Mouse (Mus musculus): ENCODE data around the gene Hmga2. TPM values are rescaled to one million over a fixed set of nuclear protein-coding genes. Genes with fewer than 3 reads are reported as not detected.
A peak's percentile ranks its signal among the peaks of the same experiment; 100 is the strongest.

Hmga2 gene
- polyA plus RNA-seq, 1 experiment from 2014 or later = 59.2 TPM

DNA sequence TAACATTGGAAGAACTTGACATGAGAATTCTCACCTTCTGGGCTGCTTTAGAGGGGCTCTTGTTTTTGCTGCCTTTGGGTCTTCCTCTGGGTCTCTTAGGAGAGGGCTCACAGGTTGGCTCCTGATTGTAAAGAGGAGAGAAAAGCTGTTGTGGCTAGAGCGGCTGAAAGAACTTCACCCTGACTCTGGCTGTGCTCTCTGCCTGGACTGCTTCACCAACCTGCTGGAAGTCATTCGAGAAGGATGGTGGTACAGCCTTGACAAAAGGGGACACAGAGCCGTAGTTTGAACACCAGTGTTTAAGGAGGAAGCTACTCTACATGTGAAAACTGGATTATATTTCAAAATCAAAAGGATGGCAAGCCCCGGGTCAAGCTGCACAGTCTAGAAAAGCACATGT lies 3.1 kb downstream of the Hmga2 start:
- Histone ChIP-seq H3K36me3 (peaks cover 24% of the 10 kb centered on the region), H3K4me3 (peak overlapping the region; percentile 91), H3K4me1 (peaks cover 15% of the 10 kb centered on the region; the same call in 1 of the 2 replicates), H3K9ac (peak overlapping the region; percentile 99), H3K4me2 (peak overlapping the region; percentile 81), H3K27me3 (no peaks in the 10 kb centered on the region), H3K27ac (peak overlapping the region; percentile 39; the same call in 1 of the 2 replicates), H3K9me3 (no peaks in the 10 kb centered on the region)
- no peak for ATAC-seq (ENCODE audit: insufficient number of reproducible peaks, insufficient read depth, low FRiP score, low TSS enrichment, low read depth)
- 14% methylated on average over 4 of the region's 4 CpGs for WGBS

DNA sequence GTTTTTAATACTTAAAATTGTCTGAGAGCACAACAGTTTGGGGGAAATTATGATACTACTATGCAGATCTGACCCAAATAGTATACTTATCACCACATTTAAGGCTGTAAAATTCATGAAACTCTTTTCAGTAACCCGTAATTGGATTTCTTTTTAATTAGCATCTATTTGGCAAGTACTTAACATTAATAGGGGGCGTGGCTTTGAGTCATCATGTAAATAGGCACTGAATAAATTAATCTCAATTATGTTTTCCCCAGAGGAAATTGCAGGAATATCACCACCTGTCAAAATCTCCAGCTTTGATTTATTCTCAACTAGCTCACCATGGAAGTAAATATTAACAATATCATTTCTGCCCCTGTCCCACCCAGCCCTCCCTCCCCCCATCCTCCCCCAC lies 3.7 kb downstream of the Hmga2 start:
- Histone ChIP-seq H3K4me2 (peak overlapping the region; percentile 81), H3K4me1 (peaks cover 14% of the 10 kb centered on the region; the same call in 1 of the 2 replicates), H3K27ac (no peak overlapping the region), H3K36me3 (peaks cover 27% of the 10 kb centered on the region), H3K27me3 (no peaks in the 10 kb centered on the region), H3K4me3 (peak overlapping the region; percentile 91; the same call in 1 of the 2 replicates), H3K9ac (no peak overlapping the region), H3K9me3 (no peaks in the 10 kb centered on the region)
- ATAC-seq (ENCODE audit: insufficient number of reproducible peaks, insufficient read depth, low FRiP score, low TSS enrichment, low read depth) = no peak
- 73% methylated on average over 2 of the region's 2 CpGs for WGBS

DNA sequence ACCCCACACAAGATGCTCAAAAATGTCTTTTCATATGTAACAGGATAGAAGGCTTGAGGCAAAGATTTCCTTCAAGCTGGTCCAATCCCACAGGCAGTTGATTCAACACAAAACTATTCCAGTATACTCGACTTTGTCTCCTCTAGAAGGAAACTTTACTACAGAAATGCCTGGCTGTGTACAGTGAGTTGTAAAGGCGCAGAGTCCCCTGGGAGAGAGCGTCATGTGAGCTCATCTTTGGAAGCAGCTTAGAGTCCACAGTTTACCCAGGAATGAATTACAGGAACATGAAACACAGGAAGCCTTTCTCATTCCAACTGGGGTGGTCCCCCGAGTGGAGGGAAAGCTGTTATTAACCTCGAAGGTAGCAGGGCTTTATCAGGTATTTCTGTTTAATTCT lies 11.1 kb downstream of the Hmga2 start:
- H3K4me3 ChIP-seq = no peak overlapping the region
- H3K9ac ChIP-seq = no peak overlapping the region
- no peak overlapping the region for H3K27ac ChIP-seq
- no peaks in the 10 kb centered on the region for H3K27me3 ChIP-seq
- 70% methylated on average over 5 of the region's 5 CpGs for WGBS
- no peak overlapping the region for H3K4me2 ChIP-seq
- no peak for ATAC-seq (ENCODE audit: insufficient number of reproducible peaks, insufficient read depth, low FRiP score, low TSS enrichment, low read depth)
- H3K36me3 ChIP-seq = peaks cover 56% of the 10 kb centered on the region
- H3K9me3 ChIP-seq = no peaks in the 10 kb centered on the region
- peaks cover 32% of the 10 kb centered on the region for H3K4me1 ChIP-seq

DNA sequence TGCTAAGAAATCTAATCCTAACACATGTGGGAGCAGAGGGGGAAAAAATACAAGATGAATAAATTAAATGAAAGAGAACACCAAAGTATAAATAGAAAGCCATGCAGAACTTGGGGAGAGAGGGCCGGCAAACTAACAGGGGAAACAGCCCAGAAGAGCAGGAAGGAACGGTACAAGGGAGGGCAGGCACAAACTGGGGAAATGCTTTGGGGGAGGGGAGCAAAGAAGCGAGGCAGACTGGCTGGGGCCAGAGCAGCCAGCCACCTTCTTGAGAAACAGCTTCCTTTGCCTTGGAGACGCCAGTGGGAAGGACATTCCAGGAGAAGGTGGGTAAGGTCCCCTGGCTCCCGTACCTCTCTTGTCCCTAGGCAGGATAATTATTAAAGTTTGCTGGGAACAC lies 14.5 kb downstream of the Hmga2 start:
- Histone ChIP-seq H3K27me3 (no peaks in the 10 kb centered on the region), H3K4me2 (peak overlapping the region; percentile 40), H3K4me3 (no peak overlapping the region), H3K36me3 (peaks cover 50% of the 10 kb centered on the region), H3K9me3 (no peaks in the 10 kb centered on the region), H3K4me1 (peaks cover 28% of the 10 kb centered on the region), H3K27ac (peak overlapping the region; percentile 73), H3K9ac (no peak overlapping the region)
- WGBS = 7% methylated on average over 5 of the region's 5 CpGs
- 0 out of 2 replicates have a peak, but pooled peaks have one; percentile 69 for ATAC-seq (ENCODE audit: insufficient number of reproducible peaks, insufficient read depth, low FRiP score, low TSS enrichment, low read depth)

DNA sequence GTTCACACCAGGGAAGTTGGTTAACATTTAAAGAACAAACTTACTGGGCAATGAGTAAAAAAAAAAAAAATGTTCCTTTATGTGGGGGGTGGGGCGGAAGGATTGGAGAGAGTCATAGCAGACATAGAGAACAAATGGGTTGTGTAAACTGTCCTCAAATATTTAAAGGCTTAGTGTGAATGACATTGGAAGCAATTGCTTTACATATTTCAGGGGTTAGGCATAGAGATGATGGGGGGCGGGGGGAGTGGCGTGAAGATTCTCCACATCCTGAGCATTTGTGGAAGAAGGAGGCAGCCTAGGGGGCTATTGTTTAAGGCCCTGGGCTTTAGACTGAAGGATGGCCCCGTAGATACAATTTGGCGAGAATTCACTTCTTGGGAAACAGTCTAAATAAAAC lies 15.0 kb downstream of the Hmga2 start:
- peak overlapping the region; percentile 41 for H3K27ac ChIP-seq
- WGBS = 55% methylated on average over 5 of the region's 5 CpGs
- no peak for ATAC-seq (ENCODE audit: insufficient number of reproducible peaks, insufficient read depth, low FRiP score, low TSS enrichment, low read depth)
- H3K9ac ChIP-seq = no peak overlapping the region
- no peaks in the 10 kb centered on the region for H3K9me3 ChIP-seq
- H3K27me3 ChIP-seq = no peaks in the 10 kb centered on the region
- peaks cover 50% of the 10 kb centered on the region for H3K36me3 ChIP-seq
- H3K4me3 ChIP-seq = no peak overlapping the region
- H3K4me2 ChIP-seq = peak overlapping the region; percentile 40; the same call in 1 of the 2 replicates
- H3K4me1 ChIP-seq = peaks cover 27% of the 10 kb centered on the region

DNA sequence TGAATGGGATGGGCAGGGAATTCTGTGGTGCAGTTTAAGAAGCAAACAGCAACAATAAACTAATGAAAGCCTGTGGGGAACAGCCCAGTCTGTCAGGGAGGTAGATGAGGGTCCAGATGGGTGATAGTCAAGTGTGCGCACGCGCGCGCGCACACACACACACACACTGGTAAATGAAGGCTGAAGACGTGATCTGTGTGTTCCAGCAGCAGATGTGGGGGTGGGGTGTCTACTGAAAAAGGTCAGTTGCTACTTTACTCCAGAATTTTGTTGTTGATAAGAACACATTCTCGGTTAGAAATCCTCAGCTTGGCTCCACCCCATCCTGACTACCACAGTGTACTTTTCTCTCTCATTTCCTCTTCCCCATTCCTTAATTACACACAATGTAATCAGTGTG lies 17.4 kb downstream of the Hmga2 start:
- Histone ChIP-seq H3K9me3 (no peaks in the 10 kb centered on the region), H3K27me3 (no peaks in the 10 kb centered on the region), H3K4me2 (no peak overlapping the region), H3K9ac (no peak overlapping the region), H3K36me3 (peaks cover 51% of the 10 kb centered on the region), H3K4me3 (no peak overlapping the region), H3K27ac (no peak overlapping the region), H3K4me1 (peaks cover 20% of the 10 kb centered on the region)
- 89% methylated on average over 8 of the region's 8 CpGs for WGBS
- no peak for ATAC-seq (ENCODE audit: insufficient number of reproducible peaks, insufficient read depth, low FRiP score, low TSS enrichment, low read depth)

DNA sequence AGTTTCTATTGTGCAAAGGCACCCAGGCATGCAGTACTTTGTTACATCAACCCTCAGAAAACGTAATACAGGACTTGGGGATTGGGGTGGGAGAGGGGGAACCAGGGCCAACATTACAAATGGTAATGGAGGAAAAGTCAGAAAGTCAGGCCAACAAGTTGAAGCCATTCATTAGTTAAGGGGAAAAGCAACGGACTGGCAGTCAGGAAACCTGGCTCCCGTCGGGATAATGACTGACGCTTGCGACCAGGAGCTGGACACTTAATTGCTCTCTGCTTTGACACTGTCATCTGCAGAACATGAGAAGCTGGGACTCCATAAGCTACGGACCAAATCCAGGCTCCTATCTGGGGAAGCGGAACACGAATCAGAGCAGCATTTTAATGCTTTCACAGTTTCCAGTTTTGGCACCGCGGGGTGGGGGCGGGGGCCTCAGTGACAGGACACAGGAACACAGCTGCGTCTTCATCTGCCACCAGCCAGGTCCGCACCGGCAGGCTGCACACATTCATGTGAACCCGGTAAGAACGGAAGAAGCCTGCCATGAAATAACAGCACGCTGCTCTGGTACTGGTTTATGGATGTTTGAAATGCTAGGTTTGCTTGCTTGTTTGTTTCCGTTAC lies 26.5 kb downstream of the Hmga2 start:
- ATAC-seq (ENCODE audit: insufficient number of reproducible peaks, insufficient read depth, low FRiP score, low TSS enrichment, low read depth) = no peak
- Histone ChIP-seq H3K9me3 (no peaks in the 10 kb centered on the region), H3K27ac (no peak overlapping the region), H3K9ac (no peak overlapping the region), H3K4me3 (no peak overlapping the region), H3K4me2 (no peak overlapping the region), H3K4me1 (peaks cover 13% of the 10 kb centered on the region), H3K27me3 (no peaks in the 10 kb centered on the region), H3K36me3 (peaks cover 36% of the 10 kb centered on the region)
- WGBS = 71% methylated on average over 19 of the region's 19 CpGs

DNA sequence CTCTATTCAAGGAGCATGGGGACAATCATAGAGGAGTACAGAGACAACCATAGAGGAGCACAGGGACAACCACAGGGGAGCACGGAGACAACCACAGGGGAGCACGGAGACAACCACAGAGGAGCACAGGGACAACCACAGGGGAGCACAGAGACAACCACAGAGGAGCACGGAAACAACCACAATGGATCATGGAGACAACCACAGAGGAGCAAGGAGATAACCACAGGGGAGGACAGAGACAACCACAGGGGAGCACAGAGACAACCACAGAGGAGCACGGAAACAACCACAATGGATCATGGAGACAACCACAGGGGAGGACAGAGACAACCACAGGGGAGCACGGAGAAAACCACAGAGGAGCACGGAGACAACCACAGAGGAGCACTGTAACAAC lies 29.5 kb downstream of the Hmga2 start:
- H3K36me3 ChIP-seq = peaks cover 26% of the 10 kb centered on the region
- no peak overlapping the region for H3K4me3 ChIP-seq
- WGBS = 90% methylated on average over 6 of the region's 6 CpGs
- H3K9me3 ChIP-seq = no peaks in the 10 kb centered on the region
- H3K4me1 ChIP-seq = peaks cover 19% of the 10 kb centered on the region
- H3K9ac ChIP-seq = no peak overlapping the region
- H3K4me2 ChIP-seq = no peak overlapping the region
- ATAC-seq (ENCODE audit: insufficient number of reproducible peaks, insufficient read depth, low FRiP score, low TSS enrichment, low read depth) = no peak
- H3K27me3 ChIP-seq = no peaks in the 10 kb centered on the region
- H3K27ac ChIP-seq = no peak overlapping the region

DNA sequence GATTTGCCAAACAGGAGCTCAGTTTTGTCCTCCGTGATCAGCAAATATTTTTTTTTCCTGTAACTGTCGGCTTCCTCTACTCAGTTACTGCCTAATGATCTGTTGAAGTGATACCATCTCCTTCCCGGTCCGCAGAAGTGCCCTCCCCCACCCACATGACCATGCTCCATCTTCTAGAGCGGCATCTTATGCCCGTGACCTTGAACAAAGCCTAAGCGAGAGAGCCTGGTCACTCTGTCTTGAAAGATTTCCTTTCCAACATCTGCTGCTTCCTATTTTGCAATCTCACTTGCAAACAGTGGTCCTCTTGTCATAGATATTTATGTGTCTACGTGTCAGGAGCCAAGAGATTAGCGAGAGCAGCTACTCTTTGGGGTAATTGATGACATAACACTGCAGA lies 30.1 kb downstream of the Hmga2 start:
- Histone ChIP-seq H3K36me3 (peaks cover 28% of the 10 kb centered on the region), H3K4me1 (peaks cover 22% of the 10 kb centered on the region), H3K9ac (no peak overlapping the region), H3K27me3 (no peaks in the 10 kb centered on the region), H3K4me3 (no peak overlapping the region), H3K27ac (no peak overlapping the region), H3K9me3 (no peaks in the 10 kb centered on the region), H3K4me2 (no peak overlapping the region)
- ATAC-seq (ENCODE audit: insufficient number of reproducible peaks, insufficient read depth, low FRiP score, low TSS enrichment, low read depth) = no peak
- WGBS = 84% methylated on average over 9 of the region's 9 CpGs

DNA sequence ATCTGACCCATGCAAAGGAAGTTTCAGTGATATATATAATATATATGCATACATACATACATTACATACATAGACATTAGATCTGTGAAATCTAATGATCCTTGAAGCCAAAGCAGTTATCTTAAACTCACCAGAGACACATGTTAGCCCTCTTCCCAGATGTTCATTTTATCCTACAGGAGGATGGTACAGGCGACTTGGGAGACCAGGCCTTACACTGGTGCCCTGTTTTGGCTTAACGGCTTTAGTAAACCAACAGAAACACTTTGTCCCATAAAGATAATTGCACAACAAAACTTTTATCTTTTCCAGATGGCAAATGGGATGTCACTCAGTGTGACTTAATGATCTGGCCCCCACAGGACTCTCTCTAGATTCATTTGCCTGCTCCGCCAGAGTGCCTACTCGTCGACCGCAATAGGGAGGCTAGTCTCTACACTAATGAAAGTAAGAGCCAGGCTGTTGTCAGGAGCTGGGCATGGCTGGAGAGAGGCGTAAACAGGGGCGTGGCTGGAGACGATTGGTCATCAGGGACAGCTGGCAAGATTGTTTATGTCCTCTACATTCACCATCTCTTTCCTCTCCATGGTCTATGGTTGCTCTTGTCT lies 31.7 kb downstream of the Hmga2 start:
- Histone ChIP-seq H3K27me3 (no peaks in the 10 kb centered on the region), H3K4me3 (no peak overlapping the region), H3K4me1 (peaks cover 18% of the 10 kb centered on the region; the same call in 1 of the 2 replicates), H3K4me2 (no peak overlapping the region), H3K36me3 (peaks cover 31% of the 10 kb centered on the region), H3K9me3 (no peaks in the 10 kb centered on the region), H3K27ac (no peak overlapping the region), H3K9ac (no peak overlapping the region)
- WGBS = 71% methylated on average over 9 of the region's 9 CpGs
- no peak for ATAC-seq (ENCODE audit: insufficient number of reproducible peaks, insufficient read depth, low FRiP score, low TSS enrichment, low read depth)

DNA sequence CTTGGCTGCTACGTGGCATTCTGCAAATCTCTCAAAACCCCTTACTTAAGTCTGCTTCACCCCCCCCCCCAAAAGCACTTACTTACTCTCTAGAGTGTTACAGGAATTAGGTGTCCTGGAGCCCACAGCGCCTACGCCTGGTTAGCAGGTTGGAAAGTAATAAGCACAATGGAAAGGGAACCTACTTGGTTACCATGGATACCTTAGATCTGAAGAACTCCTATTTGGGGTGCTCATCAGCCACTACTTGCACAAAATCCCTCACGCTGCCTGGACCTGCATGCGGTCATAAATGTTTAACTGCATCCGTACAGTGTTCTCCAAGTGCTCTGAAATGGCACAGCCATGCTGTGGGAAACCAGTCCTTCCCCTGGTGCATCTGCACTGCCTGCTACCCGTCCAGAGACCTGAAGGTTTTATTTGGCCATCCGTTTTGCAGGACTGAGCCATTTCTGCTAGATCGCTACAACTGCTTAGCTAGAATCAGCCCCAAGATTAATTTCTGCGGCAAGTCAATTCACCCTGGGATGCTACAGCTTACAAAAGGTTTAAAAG lies 32.4 kb downstream of the Hmga2 start:
- no peaks in the 10 kb centered on the region for H3K9me3 ChIP-seq
- no peak overlapping the region for H3K4me3 ChIP-seq
- no peak overlapping the region for H3K9ac ChIP-seq
- H3K36me3 ChIP-seq = peaks cover 34% of the 10 kb centered on the region
- peaks cover 11% of the 10 kb centered on the region; the same call in 1 of the 2 replicates for H3K4me1 ChIP-seq
- 85% methylated on average over 10 of the region's 10 CpGs for WGBS
- no peak overlapping the region for H3K4me2 ChIP-seq
- H3K27ac ChIP-seq = no peak overlapping the region
- H3K27me3 ChIP-seq = no peaks in the 10 kb centered on the region
- no peak for ATAC-seq (ENCODE audit: insufficient number of reproducible peaks, insufficient read depth, low FRiP score, low TSS enrichment, low read depth)

DNA sequence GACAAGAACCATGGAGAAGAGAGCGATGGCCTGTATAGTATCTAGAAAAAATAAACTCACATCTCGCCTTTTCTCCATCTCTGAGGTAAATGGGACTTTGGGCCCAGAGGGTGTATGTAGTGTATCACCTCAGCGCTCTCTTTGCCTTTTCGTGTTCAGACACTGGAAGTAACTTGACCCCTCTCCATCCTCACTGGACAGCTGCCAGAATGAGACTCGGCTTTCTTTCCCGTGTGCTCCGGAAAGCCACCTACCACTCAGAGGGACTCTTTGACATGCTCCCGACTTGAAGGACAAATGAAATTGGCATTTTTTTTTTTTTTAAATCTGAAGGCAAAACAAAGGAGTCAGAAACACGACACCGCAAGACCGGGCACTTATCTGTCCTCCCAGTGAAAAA lies 35.0 kb downstream of the Hmga2 start:
- WGBS = 42% methylated on average over 11 of the region's 11 CpGs
- Histone ChIP-seq H3K27me3 (no peaks in the 10 kb centered on the region), H3K4me2 (no peak overlapping the region), H3K4me1 (peaks cover 16% of the 10 kb centered on the region; the same call in 1 of the 2 replicates), H3K36me3 (peaks cover 47% of the 10 kb centered on the region), H3K27ac (no peak overlapping the region), H3K9me3 (no peaks in the 10 kb centered on the region), H3K4me3 (no peak overlapping the region), H3K9ac (no peak overlapping the region)
- ATAC-seq (ENCODE audit: insufficient number of reproducible peaks, insufficient read depth, low FRiP score, low TSS enrichment, low read depth) = no peak

Data from embryonic facial prominence, embryonic 13.5 days (tissue).